Mouse (Mus musculus) erythroblast, embryonic 14.5 days (primary cell): Measurements from ENCODE around the gene Defb41.

Experiments
- GATA1 ChIP-seq: IDR thresholded peaks from 2 replicates; pipeline ENCODE4 v1.6.1; 2012; ENCODE audit warnings: low read length, inconsistent platforms, mixed read lengths
- TAL1 ChIP-seq: IDR thresholded peaks from 3 replicates; pipeline ENCODE4 v1.6.1; 2012; ENCODE audit warnings: low read length, inconsistent platforms, mixed read lengths

GRCm38 (mm10) chr1:18268845-18269244 is 3.9 kb upstream of the Defb41 start:
- TF ChIP-seq GATA1 (no peak), TAL1 (no peak)
